Mouse (Mus musculus): ENCODE measurements around the gene Spast. TPM values are rescaled to one million over a fixed set of nuclear protein-coding genes. Genes with fewer than 3 reads are reported as not detected.

Spast gene
- polyA plus RNA-seq, 1 experiment from 2014 or later = 13.9 TPM

DNA sequence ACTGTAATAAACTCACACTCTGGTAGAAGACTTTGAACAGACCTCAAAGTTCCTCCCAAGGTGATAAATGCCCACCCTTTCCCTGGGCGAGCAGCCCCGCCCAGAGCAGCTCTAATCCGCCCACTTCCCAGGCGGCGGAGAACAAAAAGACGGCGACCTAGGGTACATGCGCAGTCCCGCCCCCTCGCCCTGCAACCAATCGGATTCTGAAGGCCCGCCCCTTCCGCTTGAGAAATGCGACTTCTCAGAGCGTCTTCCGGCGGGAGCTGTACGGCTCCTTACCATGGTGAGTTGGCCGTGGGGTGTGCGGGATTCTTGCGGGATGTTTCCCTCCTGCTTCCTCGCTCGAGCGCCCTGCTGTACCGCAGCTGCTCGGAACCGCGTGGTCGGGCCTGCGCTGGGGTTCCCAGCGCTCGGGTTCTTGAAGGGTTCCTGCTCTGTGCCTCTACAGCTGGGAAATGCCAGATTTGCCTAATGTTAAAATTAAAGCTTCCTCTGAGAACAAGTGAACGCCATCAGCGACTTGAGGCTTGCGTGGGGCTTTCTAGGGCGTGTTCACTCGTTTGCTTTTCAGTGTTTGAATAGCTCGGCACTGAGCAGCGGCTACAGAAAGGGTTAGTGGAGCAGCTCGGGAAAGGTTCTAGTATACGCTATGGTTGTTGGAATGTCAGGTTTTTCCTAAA, 56.7 kb downstream of the Spast start, which contains the start of gene Slc30a6:
Slc30a6 (plus strand) TSS at position 226 of the 683 bp plus-strand sequence.
- H3K4me2 ChIP-seq (ENCODE audit: low read length) = peak within 1 kb of the TSS; percentile 61
- ATAC-seq (replicated peaks; ENCODE audit: low FRiP score, low read depth) (peak; percentile 98), DNase-seq (ENCODE audit: low spot score) (peak; percentile 98)
- no peaks in the 10 kb centered on the region for H3K9me3 ChIP-seq (replicated peaks; ENCODE audit: low read length)
- H3K4me3 ChIP-seq (replicated peaks; ENCODE audit: low read depth, low read length) = peak within 1 kb of the TSS; percentile 80
- under 1% methylated on average over 41 of the region's 41 CpGs for WGBS
- TF ChIP-seq CTCF (IDR thresholded peaks at IDR 0.05; ENCODE audit: low read depth) = no peak
- no peaks in the 10 kb centered on the region for H3K27me3 ChIP-seq (ENCODE audit: insufficient read depth, low read length)
- no peaks in the 10 kb centered on the region for H3K36me3 ChIP-seq (ENCODE audit: insufficient read depth, low read length)
- peak within 1 kb of the TSS; percentile 83 for H3K9ac ChIP-seq (ENCODE audit: low read depth, low read length)
- 0 out of 2 replicates have a peak, but pooled peaks cover 2% of the 10 kb centered on the region for H3K4me1 ChIP-seq (replicated peaks; ENCODE audit: insufficient read depth, low read length)
- peak within 1 kb of the TSS; percentile 92 for H3K27ac ChIP-seq

DNA sequence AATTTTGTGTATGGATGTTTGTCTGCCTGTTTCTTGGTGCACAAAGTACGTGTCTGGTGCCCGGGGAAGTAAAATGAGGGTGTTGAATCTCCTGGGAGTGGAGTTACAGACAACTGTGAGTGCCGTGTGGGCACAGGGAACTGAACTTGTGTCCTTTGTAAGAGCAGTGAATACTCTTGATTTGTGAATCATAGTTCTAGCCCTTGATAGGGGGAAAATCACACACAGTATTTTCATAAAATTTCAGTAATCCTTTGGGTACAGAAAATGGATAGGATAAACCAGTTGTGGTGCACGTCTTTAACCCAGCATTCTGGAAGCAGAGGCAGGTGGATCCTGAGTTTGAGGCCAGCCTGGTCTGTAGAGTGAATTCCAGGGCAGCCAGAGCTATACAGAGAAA, 58.0 kb downstream of the Spast start:
- H3K9me3 ChIP-seq (replicated peaks; ENCODE audit: low read length) = no peaks in the 10 kb centered on the region
- H3K27me3 ChIP-seq (ENCODE audit: insufficient read depth, low read length) = no peaks in the 10 kb centered on the region
- H3K4me2 ChIP-seq (ENCODE audit: low read length) = peak overlapping the region; percentile 61
- ATAC-seq (replicated peaks; ENCODE audit: low FRiP score, low read depth) (no peak), DNase-seq (ENCODE audit: low spot score) (no peak)
- H3K4me1 ChIP-seq (replicated peaks; ENCODE audit: insufficient read depth, low read length) = 0 out of 2 replicates have a peak, but pooled peaks cover 2% of the 10 kb centered on the region
- no peak for TF ChIP-seq CTCF (IDR thresholded peaks at IDR 0.05; ENCODE audit: low read depth)
- no peak overlapping the region for H3K4me3 ChIP-seq (replicated peaks; ENCODE audit: low read depth, low read length)
- WGBS = 77% methylated on average over 4 of the region's 4 CpGs
- H3K9ac ChIP-seq (ENCODE audit: low read depth, low read length) = no peak overlapping the region
- H3K36me3 ChIP-seq (ENCODE audit: insufficient read depth, low read length) = no peaks in the 10 kb centered on the region
- H3K27ac ChIP-seq = no peak overlapping the region

DNA sequence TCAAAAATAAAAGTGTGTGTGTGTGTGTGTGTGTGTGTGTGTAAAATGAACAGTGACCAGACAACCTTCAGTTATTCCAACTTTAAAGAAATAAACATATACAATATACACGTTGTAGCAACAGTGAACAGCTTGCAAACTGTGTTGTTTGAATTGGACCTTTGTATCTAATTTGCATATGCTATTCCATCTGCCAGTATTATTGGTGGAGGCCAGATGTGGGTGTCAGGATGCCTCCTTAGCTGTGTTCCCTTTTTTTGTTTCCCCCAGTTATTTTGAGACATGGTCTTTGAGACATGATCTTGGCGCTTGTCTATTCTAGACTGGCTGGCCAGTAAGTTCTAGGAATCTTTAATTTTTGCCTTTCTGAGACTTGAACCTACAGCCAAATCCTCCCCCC, 58.4 kb downstream of the Spast start:
- H3K36me3 ChIP-seq (ENCODE audit: insufficient read depth, low read length) = no peaks in the 10 kb centered on the region
- no peak overlapping the region for H3K4me2 ChIP-seq (ENCODE audit: low read length)
- H3K9ac ChIP-seq (ENCODE audit: low read depth, low read length) = no peak overlapping the region
- no peak overlapping the region for H3K4me3 ChIP-seq (replicated peaks; ENCODE audit: low read depth, low read length)
- no peak overlapping the region for H3K27ac ChIP-seq
- WGBS = 78% methylated on average over 2 of the region's 2 CpGs
- no peaks in the 10 kb centered on the region for H3K9me3 ChIP-seq (replicated peaks; ENCODE audit: low read length)
- H3K27me3 ChIP-seq (ENCODE audit: insufficient read depth, low read length) = no peaks in the 10 kb centered on the region
- TF ChIP-seq CTCF (IDR thresholded peaks at IDR 0.05; ENCODE audit: low read depth) = no peak
- ATAC-seq (replicated peaks; ENCODE audit: low FRiP score, low read depth) (no peak), DNase-seq (ENCODE audit: low spot score) (no peak)
- H3K4me1 ChIP-seq (replicated peaks; ENCODE audit: insufficient read depth, low read length) = 0 out of 2 replicates have a peak, but pooled peaks cover 2% of the 10 kb centered on the region

DNA sequence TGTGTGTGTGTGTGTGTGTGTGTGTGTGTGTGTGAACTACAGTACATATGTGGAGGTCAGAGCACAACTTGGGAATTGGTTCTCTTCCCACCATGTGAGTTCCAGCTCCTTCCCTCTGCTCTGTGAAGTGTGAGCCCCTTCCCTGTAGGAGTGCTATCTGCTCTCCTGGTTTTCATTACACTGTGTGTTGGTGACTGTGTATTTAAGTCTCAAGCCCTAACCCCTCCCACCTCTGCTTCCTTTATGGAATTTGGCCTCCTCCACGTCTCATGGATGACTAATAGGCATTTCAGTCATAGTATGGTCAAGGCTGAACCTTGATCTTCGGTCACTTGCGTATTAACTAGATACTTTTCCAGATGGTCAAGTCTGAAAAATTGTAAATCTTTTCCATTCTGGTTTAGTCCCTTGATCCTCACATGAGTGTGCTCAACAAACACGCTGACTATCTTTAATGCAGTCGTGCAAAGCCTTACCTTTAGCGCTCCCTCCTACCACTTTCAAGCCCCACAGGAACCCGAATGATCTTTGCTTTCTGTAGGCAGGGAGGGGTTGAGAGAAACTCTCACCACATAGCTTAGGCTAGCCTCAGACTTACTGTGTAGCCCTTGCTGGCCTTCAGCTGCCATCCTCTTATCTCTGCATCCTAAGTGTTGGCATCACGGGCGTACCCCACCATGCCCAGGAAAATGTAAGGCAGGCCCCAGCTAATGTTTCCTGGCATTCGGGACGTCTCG, 63.9 kb downstream of the Spast start:
- Histone ChIP-seq H3K4me3 (replicated peaks; ENCODE audit: low read depth, low read length) (no peak overlapping the region), H3K4me2 (ENCODE audit: low read length) (no peak overlapping the region), H3K27me3 (ENCODE audit: insufficient read depth, low read length) (no peaks in the 10 kb centered on the region), H3K9me3 (replicated peaks; ENCODE audit: low read length) (no peaks in the 10 kb centered on the region), H3K9ac (ENCODE audit: low read depth, low read length) (no peak overlapping the region), H3K4me1 (replicated peaks; ENCODE audit: insufficient read depth, low read length) (no peaks in the 10 kb centered on the region), H3K27ac (peak overlapping the region; percentile 32; the same call in 1 of the 2 replicates), H3K36me3 (ENCODE audit: insufficient read depth, low read length) (peaks cover 15% of the 10 kb centered on the region)
- no peak for TF ChIP-seq CTCF (IDR thresholded peaks at IDR 0.05; ENCODE audit: low read depth)
- peak; percentile 89 for ATAC-seq (replicated peaks; ENCODE audit: low FRiP score, low read depth)
- DNase-seq (ENCODE audit: low spot score) = peak; percentile 35
- 89% methylated on average over 12 of the region's 12 CpGs for WGBS

DNA sequence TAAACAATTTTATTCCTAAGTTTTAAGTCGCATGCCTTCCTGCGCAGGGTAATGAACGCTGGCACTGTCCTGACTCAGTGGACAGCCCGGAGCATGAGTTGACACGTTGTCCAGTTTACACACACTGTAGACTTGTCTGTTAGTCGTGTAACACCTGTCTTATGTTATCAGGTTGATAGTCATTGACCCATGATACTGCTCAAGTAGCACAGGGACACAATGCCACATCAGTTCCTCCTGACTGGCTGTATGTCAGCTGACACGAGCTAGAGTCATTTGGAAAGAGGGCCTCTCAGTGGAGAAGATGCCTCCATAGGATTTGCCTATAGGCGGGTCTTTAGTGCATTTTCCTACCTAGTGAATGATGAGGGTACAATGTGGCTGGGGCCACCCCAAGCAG, 67.7 kb downstream of the Spast start:
- H3K27me3 ChIP-seq (ENCODE audit: insufficient read depth, low read length) = no peaks in the 10 kb centered on the region
- no peak for ATAC-seq (replicated peaks; ENCODE audit: low FRiP score, low read depth)
- peaks cover 24% of the 10 kb centered on the region for H3K36me3 ChIP-seq (ENCODE audit: insufficient read depth, low read length)
- 80% methylated on average over 8 of the region's 8 CpGs for WGBS
- H3K27ac ChIP-seq = no peak overlapping the region
- no peak overlapping the region for H3K9ac ChIP-seq (ENCODE audit: low read depth, low read length)
- no peak for DNase-seq (ENCODE audit: low spot score)
- no peaks in the 10 kb centered on the region for H3K4me1 ChIP-seq (replicated peaks; ENCODE audit: insufficient read depth, low read length)
- no peak for TF ChIP-seq CTCF (IDR thresholded peaks at IDR 0.05; ENCODE audit: low read depth)
- H3K4me3 ChIP-seq (replicated peaks; ENCODE audit: low read depth, low read length) = no peak overlapping the region
- no peaks in the 10 kb centered on the region for H3K9me3 ChIP-seq (replicated peaks; ENCODE audit: low read length)
- no peak overlapping the region for H3K4me2 ChIP-seq (ENCODE audit: low read length)

DNA sequence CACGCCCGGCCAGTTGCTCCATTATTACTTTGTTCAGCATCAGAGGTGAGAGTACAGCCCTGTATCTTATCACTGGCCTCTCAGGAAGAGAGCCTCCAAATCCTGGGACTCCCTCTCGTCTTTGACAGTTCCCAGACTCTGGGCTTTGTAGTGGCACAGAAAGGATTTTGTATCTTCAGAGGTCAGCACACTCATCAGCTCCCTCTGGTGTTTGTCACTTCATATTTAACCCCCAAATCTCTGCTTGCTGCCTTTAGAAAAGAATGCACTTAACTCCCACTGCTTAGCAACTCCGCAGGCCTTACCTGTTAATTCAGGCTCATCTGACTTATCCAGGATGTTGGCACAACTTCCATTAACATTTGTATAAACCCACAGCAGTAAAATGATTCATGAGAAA, 70.9 kb downstream of the Spast start:
- no peak overlapping the region for H3K27ac ChIP-seq
- no peak overlapping the region for H3K4me2 ChIP-seq (ENCODE audit: low read length)
- WGBS = 68% methylated on average over 4 of the region's 4 CpGs
- H3K4me3 ChIP-seq (replicated peaks; ENCODE audit: low read depth, low read length) = no peak overlapping the region
- TF ChIP-seq CTCF (IDR thresholded peaks at IDR 0.05; ENCODE audit: low read depth) = peak; percentile 57
- no peaks in the 10 kb centered on the region for H3K27me3 ChIP-seq (ENCODE audit: insufficient read depth, low read length)
- no peak overlapping the region for H3K9ac ChIP-seq (ENCODE audit: low read depth, low read length)
- H3K36me3 ChIP-seq (ENCODE audit: insufficient read depth, low read length) = peaks cover 20% of the 10 kb centered on the region
- H3K4me1 ChIP-seq (replicated peaks; ENCODE audit: insufficient read depth, low read length) = no peaks in the 10 kb centered on the region
- no peaks in the 10 kb centered on the region for H3K9me3 ChIP-seq (replicated peaks; ENCODE audit: low read length)
- DNase-seq (ENCODE audit: low spot score) (peak; percentile 32), ATAC-seq (replicated peaks; ENCODE audit: low FRiP score, low read depth) (no peak)
